Mouse (Mus musculus): Measurements from ENCODE around the gene Foxn3.

DNA sequence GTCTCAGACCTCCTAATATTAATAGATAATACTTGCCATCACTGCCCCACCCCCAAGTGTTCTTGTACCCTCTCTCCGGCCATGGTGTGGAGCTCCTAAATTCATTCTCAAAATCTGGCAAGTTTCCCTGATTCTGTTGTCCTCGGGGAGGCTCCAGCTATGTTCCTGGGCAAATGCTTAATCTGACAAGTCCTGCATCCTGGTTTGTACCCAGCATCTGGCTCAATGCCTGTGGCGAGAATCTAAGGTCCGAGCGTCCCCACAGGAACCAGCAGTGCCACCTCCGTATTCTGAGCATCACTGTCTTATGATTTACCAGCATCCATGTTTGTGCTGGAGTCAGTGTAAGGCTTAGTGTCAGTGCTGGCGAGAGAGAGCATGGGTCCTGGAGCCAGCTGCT is 296.9 kb downstream of the Foxn3 start:
- TF ChIP-seq POLR2A (IDR thresholded peaks at IDR 0.05; ENCODE audit: insufficient read length, low read depth), result no peak
- TF ChIP-seq MYOD1 (IDR thresholded peaks at IDR 0.05; ENCODE audit: control insufficient read depth in 1 of 3, insufficient read length in 2 of 3, low read depth in 2 of 3), result no peak
- TF ChIP-seq MAX (IDR thresholded peaks at IDR 0.05; ENCODE audit: low read depth), result no peak
- TF ChIP-seq REST (IDR thresholded peaks at IDR 0.05; ENCODE audit: insufficient read depth, insufficient read length), result no peak
- no peak for TF ChIP-seq E2F4 (IDR thresholded peaks at IDR 0.05; ENCODE audit: insufficient read depth)
- no peak for TF ChIP-seq POLR2AphosphoS2 (IDR thresholded peaks at IDR 0.05; ENCODE audit: insufficient read length, low read depth)
- no peak for TF ChIP-seq USF1 (IDR thresholded peaks at IDR 0.05; ENCODE audit: low read depth)
- TF ChIP-seq MYOG (IDR thresholded peaks at IDR 0.05; ENCODE audit: control insufficient read depth in 1 of 3, insufficient read depth in 1 of 3, insufficient read length in 2 of 3, low read depth in 2 of 3), result no peak

Measured in myocyte (in vitro differentiated cells).